Comparison of ENCODE assay signal across 10 mouse cellular contexts in the genomic region with DNA sequence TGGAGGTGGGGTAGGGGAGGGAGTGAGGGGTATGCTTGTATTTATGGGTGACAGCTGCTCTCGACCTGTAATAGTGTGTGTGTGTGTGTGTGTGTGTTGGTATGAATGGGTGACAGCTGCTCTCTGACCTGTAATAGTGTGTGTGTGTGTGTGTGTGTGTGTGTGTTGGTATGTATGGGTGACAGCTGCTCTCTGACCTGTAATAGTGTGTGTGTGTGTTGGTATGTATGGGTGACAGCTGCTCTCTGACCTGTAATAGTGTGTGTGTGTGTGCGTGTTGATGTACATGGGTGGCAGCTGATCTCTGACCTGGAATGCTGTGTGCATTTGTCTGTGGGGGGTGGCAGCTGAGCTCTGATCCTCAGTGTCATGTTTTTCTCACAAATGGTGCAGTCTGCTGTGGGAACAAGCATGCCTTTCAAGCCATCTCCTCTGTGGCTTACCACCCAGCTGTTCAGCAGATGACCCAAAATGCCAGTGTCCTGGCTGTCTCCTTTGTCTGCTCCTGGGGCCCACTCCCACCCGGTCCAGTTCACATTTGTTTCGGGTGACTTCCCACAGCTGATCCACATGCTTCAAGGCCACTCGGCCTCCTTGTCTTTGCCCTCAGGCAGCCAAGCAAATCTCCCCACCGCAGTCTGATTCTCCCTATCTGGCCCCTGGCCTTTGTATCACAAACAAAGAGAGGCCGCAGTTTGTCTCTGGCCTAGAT. TPM values are rescaled to one million over a fixed set of nuclear protein-coding genes. Genes with fewer than 3 reads are reported as not detected.
DNase-seq lines count a peak whose midpoint lies in the region; ATAC-seq lines count a peak whose summit lies in the region.
"Had no signal": no experiment of that assay in that cellular context is flagged by ENCODE, and none has a peak within 500 bp of the region (broad histone marks: within the 10 kb centered on the region; RNA-seq: fewer than 3 reads in every experiment).

No protein-coding gene starts in this region.

- H3K27me3 ChIP-seq in kidney, embryonic 15.5 days = no peaks in the 10 kb centered on the region
- no peaks in the 10 kb centered on the region for H3K27me3 ChIP-seq in hindbrain, embryonic 13.5 days
- H3K27me3 ChIP-seq in neural tube, embryonic 13.5 days = no peaks in the 10 kb centered on the region
- H3K27me3 ChIP-seq: liver, embryonic 13.5 days had no signal

- peaks cover 57% of the 10 kb centered on the region for H3K36me3 ChIP-seq in kidney, embryonic 15.5 days
- H3K36me3 ChIP-seq in hindbrain, embryonic 13.5 days = peaks cover 79% of the 10 kb centered on the region
- peaks cover 75% of the 10 kb centered on the region for H3K36me3 ChIP-seq in neural tube, embryonic 13.5 days

- no peak for DNase-seq in kidney, adult 9 months
- peak; percentile 80 for DNase-seq in embryo, embryonic 10.5 days (ENCODE audit: low spot score)
- no peak for DNase-seq in thymus, postnatal 25 days
- DNase-seq in cerebellum, adult 9-11 months = no peak
- DNase-seq: adrenal gland, postnatal 25 days; heart, adult 18-20 months; liver, embryonic 13.5 days had no signal

- H3K27ac ChIP-seq in kidney, embryonic 15.5 days = peak overlapping the region; percentile 66
- H3K27ac ChIP-seq in hindbrain, embryonic 13.5 days = peak overlapping the region; percentile 63
- peak overlapping the region; percentile 75 for H3K27ac ChIP-seq in neural tube, embryonic 13.5 days (replicated peaks)
- H3K27ac ChIP-seq: liver, embryonic 13.5 days had no signal

- H3K9ac ChIP-seq in kidney, embryonic 15.5 days = no peak overlapping the region; the same call in 1 of the 2 replicates
- H3K9ac ChIP-seq in hindbrain, embryonic 13.5 days = peak overlapping the region; percentile 19; the same call in 1 of the 2 replicates
- peak overlapping the region; percentile 31; the same call in 1 of the 2 replicates for H3K9ac ChIP-seq in neural tube, embryonic 13.5 days
- H3K9ac ChIP-seq: liver, embryonic 13.5 days had no signal

- H3K4me2 ChIP-seq in kidney, embryonic 15.5 days = no peak overlapping the region
- no peak overlapping the region for H3K4me2 ChIP-seq in hindbrain, embryonic 13.5 days
- no peak overlapping the region for H3K4me2 ChIP-seq in neural tube, embryonic 13.5 days
- H3K4me2 ChIP-seq: liver, embryonic 13.5 days had no signal

- no peak overlapping the region for H3K4me3 ChIP-seq in kidney, embryonic 15.5 days (replicated peaks)
- H3K4me3 ChIP-seq in hindbrain, embryonic 13.5 days = no peak overlapping the region
- no peak overlapping the region for H3K4me3 ChIP-seq in neural tube, embryonic 13.5 days
- H3K4me3 ChIP-seq: liver, embryonic 13.5 days had no signal

- peaks cover 43% of the 10 kb centered on the region for H3K4me1 ChIP-seq in kidney, embryonic 15.5 days
- peaks cover 29% of the 10 kb centered on the region for H3K4me1 ChIP-seq in hindbrain, embryonic 13.5 days (replicated peaks)
- H3K4me1 ChIP-seq in neural tube, embryonic 13.5 days (replicated peaks) = peaks cover 27% of the 10 kb centered on the region

- no peaks in the 10 kb centered on the region for H3K9me3 ChIP-seq in kidney, embryonic 15.5 days (replicated peaks)
- no peaks in the 10 kb centered on the region for H3K9me3 ChIP-seq in hindbrain, embryonic 13.5 days
- no peaks in the 10 kb centered on the region for H3K9me3 ChIP-seq in neural tube, embryonic 13.5 days
- H3K9me3 ChIP-seq: liver, embryonic 13.5 days had no signal

- WGBS in kidney, embryonic 15.5 days = 39% methylated on average over 7 of the region's 7 CpGs
- 13% methylated on average over 7 of the region's 7 CpGs for WGBS in hindbrain, embryonic 13.5 days
- 12% methylated on average over 7 of the region's 7 CpGs for WGBS in neural tube, embryonic 13.5 days

- ATAC-seq in kidney, embryonic 15.5 days (replicated peaks; ENCODE audit: low FRiP score) = 0 out of 2 replicates have a peak, but pooled peaks have one; percentile 13
- no peak for ATAC-seq in hindbrain, embryonic 13.5 days (ENCODE audit: low FRiP score)
- ATAC-seq in neural tube, embryonic 13.5 days (ENCODE audit: low read depth) = no peak

RNA-seq across cellular contexts. Expression of gene Gapdh, which starts 9.2 kb away (rescaled TPM):
- 2,116 and 2,124 TPM in 2 replicates for polyA plus RNA-seq in kidney, embryonic 15.5 days (2015; fragmentation: Nextera tagmentation; extraction: Ambion mirVana)
- 1,320 and 1,327 TPM in 2 replicates for polyA plus RNA-seq in hindbrain, embryonic 13.5 days (2015; fragmentation: Nextera tagmentation; extraction: Ambion mirVana)
- polyA plus RNA-seq in neural tube, embryonic 13.5 days (2015; fragmentation: Nextera tagmentation; extraction: Ambion mirVana) = 1,206 and 1,336 TPM in 2 replicates

RNA-seq across cellular contexts. Expression of gene Iffo1, which starts 12.0 kb away (rescaled TPM):
- polyA plus RNA-seq in kidney, embryonic 15.5 days (2015; fragmentation: Nextera tagmentation; extraction: Ambion mirVana) = 9.6 and 10.4 TPM in 2 replicates
- polyA plus RNA-seq in hindbrain, embryonic 13.5 days (2015; fragmentation: Nextera tagmentation; extraction: Ambion mirVana) = 17.2 and 19.7 TPM in 2 replicates
- 21.1 and 24.0 TPM in 2 replicates for polyA plus RNA-seq in neural tube, embryonic 13.5 days (2015; fragmentation: Nextera tagmentation; extraction: Ambion mirVana)

RNA-seq across cellular contexts. Expression of gene Nop2, which starts 25.4 kb away (rescaled TPM):
- polyA plus RNA-seq in kidney, embryonic 15.5 days (2015; fragmentation: Nextera tagmentation; extraction: Ambion mirVana) = 65.0 and 69.0 TPM in 2 replicates
- polyA plus RNA-seq in hindbrain, embryonic 13.5 days (2015; fragmentation: Nextera tagmentation; extraction: Ambion mirVana) = 47.9 and 48.6 TPM in 2 replicates
- polyA plus RNA-seq in neural tube, embryonic 13.5 days (2015; fragmentation: Nextera tagmentation; extraction: Ambion mirVana) = 44.5 and 45.3 TPM in 2 replicates

RNA-seq across cellular contexts. Expression of gene Ncapd2, which starts 34.4 kb away (rescaled TPM):
- polyA plus RNA-seq in kidney, embryonic 15.5 days (2015; fragmentation: Nextera tagmentation; extraction: Ambion mirVana) = 141 and 151 TPM in 2 replicates
- polyA plus RNA-seq in hindbrain, embryonic 13.5 days (2015; fragmentation: Nextera tagmentation; extraction: Ambion mirVana) = 56.7 and 62.9 TPM in 2 replicates
- 48.8 and 69.2 TPM in 2 replicates for polyA plus RNA-seq in neural tube, embryonic 13.5 days (2015; fragmentation: Nextera tagmentation; extraction: Ambion mirVana)

RNA-seq across cellular contexts. Expression of gene Mrpl51, which starts 34.5 kb away (rescaled TPM):
- 220 and 238 TPM in 2 replicates for polyA plus RNA-seq in kidney, embryonic 15.5 days (2015; fragmentation: Nextera tagmentation; extraction: Ambion mirVana)
- polyA plus RNA-seq in hindbrain, embryonic 13.5 days (2015; fragmentation: Nextera tagmentation; extraction: Ambion mirVana) = 158 and 164 TPM in 2 replicates
- polyA plus RNA-seq in neural tube, embryonic 13.5 days (2015; fragmentation: Nextera tagmentation; extraction: Ambion mirVana) = 143 and 158 TPM in 2 replicates
